Mouse (Mus musculus) forelimb bud, embryonic 11.5 days (tissue): ENCODE results near the gene Hadhb.

Experiments
- DNase-seq: peaks from one replicate; pipeline ENCODE4 v3.0.0-alpha.2; 2012; ENCODE audit warnings: low read depth, low spot score

Gene Hadhb

GRCm38 (mm10) chr5:30127921-30128597, 27.0 kb upstream of the Hadhb start:
- DNase-seq = no peak

- DNase-seq = no peak
Observed at GRCm38 (mm10) chr5:30128680-30129079, 26.4 kb upstream of the Hadhb start.

- DNase-seq = no peak
Observed at GRCm38 (mm10) chr5:30131246-30131645, 23.8 kb upstream of the Hadhb start.

DNA sequence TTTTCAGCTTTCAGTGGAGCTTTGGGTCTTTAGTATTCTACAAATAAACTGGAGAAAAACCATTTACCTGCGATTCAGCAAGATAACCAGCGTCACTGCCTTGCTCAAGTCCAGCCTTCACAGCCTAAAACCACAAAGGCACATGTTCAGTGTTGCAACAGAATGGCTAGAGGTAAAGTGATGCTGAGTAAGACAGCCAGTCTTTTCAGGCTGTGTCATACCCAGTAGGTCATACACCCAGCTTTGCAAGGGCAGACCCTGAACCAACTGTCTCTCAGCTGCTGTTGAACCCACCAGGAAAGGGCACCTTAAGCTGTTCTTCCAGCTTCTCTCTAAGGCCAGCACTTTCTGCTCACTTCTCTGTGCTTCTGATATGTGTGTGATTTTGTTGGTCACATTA, 22.9 kb upstream of the Hadhb start:
- no peak for DNase-seq

DNA sequence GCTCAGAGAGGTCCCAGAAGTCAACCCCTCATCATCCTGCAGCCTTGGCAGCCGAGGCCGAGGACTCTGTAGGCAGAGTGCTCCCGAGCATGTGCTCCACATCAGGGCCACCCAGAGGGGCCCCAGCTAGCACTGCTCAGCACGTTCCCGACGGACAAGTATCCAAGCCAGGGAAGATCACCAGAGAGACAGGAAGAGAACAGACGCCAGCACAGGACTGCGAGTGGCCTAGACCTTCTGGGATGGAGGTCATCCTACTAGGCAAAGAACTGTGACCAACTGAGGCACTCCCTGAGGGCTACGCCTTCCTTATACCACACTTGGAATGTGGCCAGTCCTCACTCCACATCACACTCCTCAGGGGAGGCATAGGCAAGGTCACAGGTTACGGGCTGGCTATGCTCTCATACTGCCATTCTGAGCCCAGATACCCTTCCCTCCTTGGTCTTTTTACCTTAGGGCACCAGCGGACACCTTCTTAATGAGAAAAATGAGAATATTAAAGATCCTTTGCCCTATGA, 19.3 kb upstream of the Hadhb start:
- DNase-seq = no peak

DNA sequence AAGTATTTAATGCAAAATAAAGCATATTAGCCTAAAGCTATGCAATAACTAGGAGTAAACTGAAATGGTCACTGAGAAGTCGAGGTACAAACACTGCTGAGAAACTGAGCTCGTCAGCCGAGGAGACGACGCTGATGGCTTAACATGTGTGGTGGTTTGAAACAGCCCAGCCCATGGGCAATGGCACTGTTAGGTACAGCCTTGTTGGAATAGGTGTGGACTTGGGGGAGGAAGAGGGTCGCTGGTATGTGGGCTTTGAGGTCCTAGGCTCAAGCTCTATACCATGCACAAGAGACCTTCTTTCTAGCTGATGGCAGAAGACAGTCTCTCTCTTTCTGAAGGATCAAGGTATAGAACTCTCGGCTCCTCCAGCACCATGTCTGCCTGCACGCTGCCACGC, 17.8 kb upstream of the Hadhb start:
- no peak for DNase-seq

GRCm38 (mm10) chr5:30138193-30138592, 16.9 kb upstream of the Hadhb start:
- no peak for DNase-seq

- DNase-seq = no peak
Observed at GRCm38 (mm10) chr5:30146526-30146925, 8.5 kb upstream of the Hadhb start.

GRCm38 (mm10) chr5:30148133-30148920, 6.7 kb upstream of the Hadhb start:
- no peak for DNase-seq

DNA sequence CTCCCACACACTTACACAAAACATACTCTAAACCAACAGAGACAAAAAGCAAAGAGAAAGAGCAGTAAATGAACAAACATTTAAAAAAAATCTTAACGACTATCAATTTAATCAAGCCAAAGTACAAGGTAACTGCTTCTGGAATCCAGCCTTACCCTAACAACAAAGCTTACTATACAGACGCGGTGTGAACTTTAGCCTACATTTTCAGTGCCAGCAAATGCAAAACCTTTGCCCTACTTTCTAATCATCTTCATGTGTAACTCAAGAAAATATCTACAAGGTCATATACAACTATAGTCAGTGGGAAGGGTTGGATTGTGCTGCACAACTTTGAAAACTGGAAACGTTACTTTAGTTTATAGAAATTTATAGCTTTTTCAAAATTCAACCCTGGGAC, 3.0 kb upstream of the Hadhb start:
- no peak for DNase-seq

DNA sequence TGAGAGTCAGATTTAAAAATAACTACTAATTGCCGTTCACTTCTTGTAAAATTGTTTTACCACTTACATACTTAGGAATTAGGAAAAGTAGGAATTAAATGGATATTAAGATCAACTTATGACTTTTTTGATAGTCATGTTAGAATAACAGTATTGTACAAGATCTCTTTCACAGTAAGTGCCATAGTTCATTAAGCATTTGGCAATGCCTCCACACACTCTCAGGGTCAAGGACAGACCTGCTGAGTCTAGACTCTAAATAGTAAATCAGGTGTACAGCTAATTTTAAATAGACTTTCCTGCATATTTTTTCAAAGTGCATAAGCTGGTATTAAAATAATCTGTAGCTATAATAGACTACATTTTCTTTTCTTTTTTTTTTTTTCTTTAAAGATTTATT, 2.6 kb upstream of the Hadhb start:
- no peak for DNase-seq

- no peak for DNase-seq
Observed at GRCm38 (mm10) chr5:30153222-30153621, 1.8 kb upstream of the Hadhb start.

- DNase-seq = peak; percentile 38
Observed at GRCm38 (mm10) chr5:30154013-30154412, 1.0 kb upstream of the Hadhb start.

- DNase-seq = no peak
Observed at GRCm38 (mm10) chr5:30155395-30155792, 346 bp downstream of the Hadhb start.

GRCm38 (mm10) chr5:30155821-30156629, 977 bp downstream of the Hadhb start:
- peak; percentile 1 for DNase-seq

- no peak for DNase-seq
Observed at GRCm38 (mm10) chr5:30159601-30160000, 4.6 kb downstream of the Hadhb start.

DNA sequence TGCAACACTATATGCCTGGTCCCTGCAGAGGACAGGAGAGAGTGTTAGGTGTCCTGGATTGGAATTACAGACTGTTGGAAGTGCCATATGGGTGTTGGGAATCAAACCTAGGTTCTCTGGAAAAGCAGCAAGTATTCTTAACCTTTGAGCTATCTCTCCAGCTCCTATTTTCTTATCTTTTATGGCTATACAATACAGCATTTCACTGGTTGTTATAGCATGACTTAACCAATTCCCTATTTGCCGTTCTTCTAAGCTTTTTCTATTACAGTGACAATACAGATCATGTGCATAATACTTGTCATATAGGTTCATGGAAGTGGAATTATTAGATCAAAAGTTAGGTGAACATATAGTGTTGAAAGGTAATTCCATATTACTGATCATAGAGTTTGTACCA, 6.8 kb downstream of the Hadhb start:
- no peak for DNase-seq

DNA sequence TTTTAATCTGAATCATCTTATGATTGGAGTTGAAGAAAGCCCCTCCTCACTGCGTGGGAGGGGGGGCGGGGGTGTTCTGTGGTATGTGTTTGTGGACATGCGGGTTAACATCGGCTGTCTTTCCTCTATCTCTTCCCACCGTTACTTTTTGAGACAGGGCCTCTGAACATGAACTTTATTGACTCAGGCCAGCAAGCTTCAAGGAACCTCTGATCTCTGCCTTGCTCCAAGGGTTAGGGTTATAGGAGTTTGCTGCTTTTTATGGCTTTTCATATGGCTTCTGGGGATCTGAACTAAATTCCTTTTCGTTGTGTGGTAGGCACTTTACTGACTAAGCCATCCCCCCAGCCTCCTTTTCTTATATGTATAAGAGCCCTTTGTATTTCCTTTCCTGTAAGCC, 7.3 kb downstream of the Hadhb start:
- DNase-seq = no peak

- no peak for DNase-seq
Observed at GRCm38 (mm10) chr5:30165234-30165946, 10.3 kb downstream of the Hadhb start.

DNA sequence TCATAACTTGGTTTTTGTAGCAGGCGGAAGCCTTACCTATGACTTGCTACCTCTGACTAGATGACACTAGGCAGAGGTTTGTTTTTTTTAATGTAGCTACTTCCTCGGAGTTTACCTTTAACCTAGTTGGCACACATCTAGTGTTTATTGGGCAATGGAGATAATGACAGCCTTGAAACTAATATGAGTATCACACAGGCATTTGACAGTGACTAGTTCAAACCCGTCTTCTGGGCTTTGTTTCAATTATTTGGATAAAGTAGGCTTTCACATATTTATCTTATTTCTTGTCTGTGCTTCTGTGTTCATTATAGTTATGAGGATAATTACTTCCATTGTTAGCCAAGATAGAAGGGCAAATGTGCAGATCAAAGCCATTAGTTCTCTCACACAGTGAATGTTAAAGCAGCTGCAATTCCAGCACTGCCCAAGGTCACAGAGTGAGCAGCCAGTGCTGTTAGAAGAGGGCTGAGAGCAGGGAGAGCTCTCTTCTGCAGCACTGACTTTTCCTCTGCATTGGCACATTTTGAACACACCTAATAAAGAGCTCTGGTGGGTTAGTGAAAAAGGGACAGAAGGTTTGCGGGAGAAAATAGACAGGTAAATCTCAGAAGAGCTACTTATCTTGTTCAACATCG, 15.4 kb downstream of the Hadhb start:
- DNase-seq = no peak

- DNase-seq = peak; percentile 87
Observed at GRCm38 (mm10) chr5:30172115-30172514, 17.1 kb downstream of the Hadhb start.
